Mouse (Mus musculus) thymus, postnatal 14 days (tissue): ENCODE data around the gene Atxn7.
A peak's percentile ranks its signal among the peaks of the same experiment; 100 is the strongest.
"Not testable (repeated sequence)": the region's sequence is repeated elsewhere in the genome, so short reads cannot be mapped to it uniquely, and the experiment has no call there.

Source experiments
- DNase-seq: peaks from one replicate; pipeline ENCODE4 v3.0.0; 2021

Gene Atxn7

DNA sequence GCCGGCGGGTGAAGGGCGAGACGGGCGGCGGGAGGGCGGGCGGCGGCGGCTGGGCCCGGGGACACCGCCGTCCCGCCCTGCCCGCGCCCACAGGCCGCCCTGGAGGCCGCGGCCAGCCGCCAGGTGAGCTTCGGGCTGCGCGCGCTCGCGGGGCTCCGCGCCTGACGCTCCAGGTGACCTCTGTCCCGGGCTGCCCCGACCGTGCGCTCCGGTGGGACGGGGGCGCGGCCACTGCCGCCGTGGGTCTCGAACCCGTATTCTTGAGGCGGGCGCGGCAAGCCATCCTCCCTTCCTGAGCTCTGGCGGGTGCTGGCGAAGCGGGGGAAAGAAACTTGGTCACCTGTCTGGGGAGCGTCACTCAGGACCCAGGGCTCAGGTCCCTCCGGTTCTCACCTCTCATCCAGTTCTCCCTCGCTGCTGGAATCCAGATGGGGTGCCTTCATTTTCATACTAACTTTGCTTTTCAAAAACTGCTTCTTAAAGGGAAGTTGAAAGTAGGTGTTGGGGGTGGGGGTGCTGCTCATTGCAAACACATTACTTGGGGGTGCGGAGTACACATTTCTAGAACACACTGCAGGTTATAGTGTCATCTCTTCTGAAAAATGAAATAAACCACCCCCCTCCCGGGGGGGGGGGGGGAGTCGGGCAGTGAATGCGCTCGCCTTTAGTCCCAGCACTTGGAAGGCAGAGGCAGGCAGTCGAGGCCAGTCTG lies at the start of gene Atxn7, which contains the start of gene Thoc7:
Atxn7 (plus strand) TSS at position 40 of the 712 bp plus-strand sequence.
Thoc7 (minus strand) TSS at position 452 of the 712 bp plus-strand sequence.
- DNase-seq: peak; percentile 66

DNA sequence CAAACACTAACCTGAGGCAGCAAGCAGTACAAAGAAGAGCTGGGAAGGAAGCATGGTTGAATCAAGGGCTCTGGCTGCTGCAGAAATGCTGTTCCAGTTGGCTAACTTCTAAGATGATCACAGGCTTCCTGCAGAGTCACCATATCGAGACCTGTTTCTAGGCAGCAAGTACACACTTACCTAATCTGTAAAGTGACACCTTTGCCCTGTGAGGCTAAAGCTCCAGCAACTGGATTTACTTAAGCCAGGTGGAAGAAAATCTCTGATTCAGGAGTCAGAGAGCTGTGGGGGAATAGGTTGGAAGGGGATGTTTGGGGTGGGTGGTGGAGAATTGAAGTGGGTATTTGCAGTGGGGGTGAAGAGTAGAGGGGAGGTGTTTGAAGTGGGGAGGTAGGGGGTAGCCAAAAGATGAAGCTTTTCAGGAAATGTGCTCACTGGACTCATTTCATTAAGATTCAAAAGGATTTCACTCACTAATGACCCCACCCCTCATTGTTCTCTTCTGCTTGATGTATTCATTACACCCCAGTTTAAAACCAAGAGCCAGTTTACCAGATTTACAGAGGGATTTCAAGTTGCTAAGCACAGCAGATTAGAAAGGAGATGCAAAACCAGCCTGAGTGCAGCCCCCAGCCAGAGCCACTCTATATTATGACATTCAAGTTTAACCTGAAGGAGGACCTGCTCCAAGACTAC lies 46.7 kb upstream of the Atxn7 start, which contains the start of gene Gm281:
Gm281 (minus strand) TSS at position 92 of the 696 bp plus-strand sequence.
- DNase-seq: no peak

GRCm38 (mm10) chr14:13915207-13915606 lies 46.0 kb upstream of the Atxn7 start:
- no peak for DNase-seq

DNA sequence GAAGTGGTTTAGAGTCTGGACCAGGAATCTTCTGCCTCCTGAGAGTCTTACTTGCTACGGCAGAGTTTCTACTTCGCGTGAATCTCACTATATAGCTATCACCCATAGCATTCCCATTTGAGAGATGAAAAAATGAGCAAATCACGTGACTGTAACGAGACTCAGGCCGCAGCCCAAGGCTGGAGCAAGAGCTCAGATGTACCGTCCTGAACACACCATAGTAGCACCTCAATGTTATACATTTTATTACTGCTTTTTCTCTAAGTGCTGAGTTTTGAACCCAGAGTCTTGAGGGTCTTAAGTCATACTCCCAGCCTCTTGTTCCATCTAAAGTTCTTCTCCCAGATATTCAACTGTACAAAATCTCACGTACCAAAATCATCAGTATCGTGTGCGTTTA lies 44.0 kb upstream of the Atxn7 start:
- DNase-seq: no peak

DNA sequence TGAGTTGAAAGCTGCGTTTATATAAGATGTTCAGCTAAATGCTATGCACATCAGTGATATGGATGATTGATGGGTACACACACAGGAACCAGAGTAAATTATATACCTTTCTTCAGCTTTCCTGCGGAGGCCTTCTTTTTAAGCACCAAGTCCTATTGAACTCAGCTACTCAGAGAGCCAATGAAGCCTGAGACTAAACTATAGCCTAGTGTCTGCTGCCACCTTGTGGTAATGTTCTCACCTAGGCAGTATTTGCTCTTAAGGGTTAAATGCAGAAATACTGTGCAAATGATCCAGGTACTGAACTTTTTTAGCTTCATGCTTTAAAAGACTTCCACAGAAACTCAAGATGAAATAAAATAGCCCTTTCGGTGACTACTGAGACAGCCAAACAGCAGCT lies 43.6 kb upstream of the Atxn7 start:
- peak; percentile 51 for DNase-seq

DNA sequence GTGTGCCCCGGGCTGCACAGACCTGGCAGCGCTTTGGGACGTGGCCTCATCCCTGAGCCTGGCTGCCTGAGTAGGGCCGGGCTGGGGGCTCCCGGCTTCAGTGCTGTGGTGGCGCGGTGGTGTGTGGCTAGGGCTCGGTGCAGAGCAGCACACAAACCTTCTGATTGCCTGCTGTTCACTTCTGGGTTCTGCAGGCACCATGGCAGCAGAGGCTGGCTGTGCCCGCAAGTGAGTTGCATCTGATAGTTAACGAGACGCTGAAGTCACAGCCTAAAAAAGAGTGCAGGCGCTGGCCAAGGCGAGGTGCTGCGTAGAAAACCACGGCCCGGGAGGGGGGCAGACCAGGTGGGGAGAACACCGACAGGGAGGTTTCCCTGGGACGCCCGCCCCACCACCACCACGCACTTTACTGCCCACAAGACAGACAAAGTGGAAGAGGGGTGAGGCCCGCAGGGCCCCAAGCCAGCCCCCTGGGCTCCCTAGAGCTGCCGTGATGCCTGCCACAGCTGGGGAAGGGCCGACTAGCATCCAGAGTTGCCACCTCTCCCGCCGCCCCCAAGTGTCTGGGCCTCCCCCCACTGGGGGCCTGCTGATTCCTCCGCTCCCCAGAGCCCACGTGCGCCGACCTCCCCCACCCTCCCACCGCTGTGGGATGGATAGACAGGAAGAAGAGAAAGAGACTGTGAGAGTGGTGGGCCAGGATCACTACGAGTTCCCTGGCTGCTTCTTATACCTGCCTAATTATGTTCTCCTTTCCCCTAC lies 27.8 kb upstream of the Atxn7 start:
- DNase-seq: peak; percentile 11

GRCm38 (mm10) chr14:13934052-13934371 lies 27.2 kb upstream of the Atxn7 start:
- no peak for DNase-seq

DNA sequence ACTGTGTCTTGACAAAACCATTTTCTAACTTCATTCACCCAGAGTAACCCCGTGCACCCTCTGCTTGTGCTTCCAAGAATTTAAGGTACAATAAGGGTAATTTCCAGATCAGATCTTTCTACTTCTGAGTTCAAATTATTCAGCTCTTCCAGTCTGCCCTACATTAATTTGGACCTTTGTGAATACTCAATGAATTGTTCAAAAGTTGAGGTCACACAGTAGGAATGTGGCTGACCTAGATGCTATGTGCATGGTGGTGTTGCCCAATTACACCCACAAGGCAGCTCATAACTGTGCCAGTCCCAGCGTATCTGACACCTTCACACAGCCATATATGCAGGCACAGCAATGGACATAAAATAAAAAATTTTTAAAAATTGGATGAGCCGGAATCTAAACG lies 16.6 kb upstream of the Atxn7 start:
- DNase-seq: no peak

DNA sequence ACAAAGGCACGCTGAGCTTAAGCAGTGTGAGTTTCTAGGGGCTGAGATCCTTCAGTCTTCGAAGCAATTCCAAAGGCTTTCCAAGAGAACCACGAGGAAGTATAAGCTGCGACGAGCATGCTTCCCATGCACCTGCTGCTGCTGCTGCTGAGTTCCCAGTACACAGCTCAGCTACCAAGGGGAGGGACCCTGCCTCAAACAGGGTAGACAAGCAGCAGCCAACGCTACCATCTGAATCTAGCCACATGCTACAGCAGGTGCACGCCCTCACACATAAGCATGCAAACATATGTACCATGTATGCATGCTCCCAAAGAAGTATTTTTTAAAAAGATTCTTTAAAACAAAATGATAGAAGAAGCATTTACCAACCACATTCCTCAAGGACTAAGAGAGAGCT lies 12.9 kb upstream of the Atxn7 start:
- no peak for DNase-seq

DNA sequence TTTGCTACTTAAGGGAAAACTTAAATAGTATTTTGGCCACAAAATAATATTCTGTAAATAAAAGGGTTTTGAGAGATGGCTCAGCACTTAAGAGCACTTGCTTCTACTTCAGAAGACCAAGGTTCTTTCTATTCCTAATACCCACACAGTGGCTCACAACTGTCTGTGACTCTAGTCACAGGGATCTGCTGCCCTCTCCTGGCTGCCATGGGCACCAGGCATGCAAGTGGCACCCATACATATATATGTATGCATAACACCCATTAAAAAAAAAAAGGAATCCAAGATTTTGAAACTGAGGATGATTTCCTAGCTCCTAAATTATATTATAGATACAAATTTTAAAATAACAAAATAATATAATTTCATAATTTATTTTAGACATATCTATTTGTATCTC lies 10.8 kb upstream of the Atxn7 start:
- peak; percentile 68 for DNase-seq

DNA sequence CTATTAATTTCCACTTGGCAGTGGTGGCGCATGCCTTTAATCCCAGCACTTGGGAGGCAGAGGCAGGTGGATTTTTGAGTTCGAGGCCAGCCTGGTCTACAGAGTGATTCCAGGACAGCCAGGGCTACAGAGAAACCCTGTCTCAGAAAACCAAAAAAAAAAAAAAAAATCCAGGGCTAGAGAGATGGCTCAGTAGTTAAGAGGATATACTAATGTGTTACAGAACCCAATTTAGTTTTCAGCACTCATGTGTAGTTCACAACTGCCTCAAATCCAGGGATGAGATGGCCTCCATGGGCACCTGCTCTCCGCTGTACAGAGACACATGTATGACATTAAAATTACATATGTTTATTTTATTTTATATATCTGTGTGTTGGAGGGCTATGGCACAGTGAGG lies 9.1 kb upstream of the Atxn7 start:
- not testable (repeated sequence) for DNase-seq

DNA sequence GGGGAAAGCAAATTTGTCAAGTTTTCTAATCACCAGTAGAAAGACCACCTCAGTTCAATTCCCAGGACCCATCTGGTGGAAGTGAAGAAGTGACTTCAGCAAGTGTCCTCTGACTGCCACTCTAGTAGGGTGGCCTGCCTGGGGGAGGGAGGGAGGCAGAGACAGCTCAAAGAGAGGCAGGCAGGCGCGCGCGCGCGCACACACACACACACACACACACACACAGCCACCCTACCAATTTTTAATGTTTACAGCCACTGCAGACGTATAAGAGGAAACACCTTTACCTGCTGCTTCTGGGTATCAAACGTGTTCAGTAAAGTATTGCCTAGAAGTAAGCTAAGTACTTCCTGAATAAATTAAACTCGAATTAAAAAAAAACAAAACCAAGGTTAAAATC lies 1.2 kb upstream of the Atxn7 start:
- peak; percentile 66 for DNase-seq

- peak; percentile 76 for DNase-seq
Measured at GRCm38 (mm10) chr14:13960482-13961325, 536 bp upstream of the Atxn7 start.

DNA sequence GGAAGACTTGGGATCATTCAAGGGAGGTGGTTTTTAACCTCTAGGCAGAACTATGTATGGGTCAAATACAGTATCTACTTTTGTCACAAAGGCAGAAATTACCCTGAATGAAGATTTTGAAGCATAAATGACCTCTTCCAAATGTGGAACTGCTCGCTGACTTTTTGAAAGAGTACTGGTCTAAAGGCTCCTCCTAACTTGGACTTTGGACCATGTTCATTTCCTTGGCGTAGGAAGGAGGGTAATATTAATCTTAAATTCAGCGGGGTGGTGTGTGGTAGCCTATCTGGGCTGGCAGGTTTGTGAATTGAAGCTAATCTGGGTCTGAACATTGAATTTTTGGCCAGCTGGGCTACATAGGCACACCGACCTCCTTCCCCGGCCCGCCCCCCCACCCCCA lies 1.2 kb downstream of the Atxn7 start:
- DNase-seq: no peak

DNA sequence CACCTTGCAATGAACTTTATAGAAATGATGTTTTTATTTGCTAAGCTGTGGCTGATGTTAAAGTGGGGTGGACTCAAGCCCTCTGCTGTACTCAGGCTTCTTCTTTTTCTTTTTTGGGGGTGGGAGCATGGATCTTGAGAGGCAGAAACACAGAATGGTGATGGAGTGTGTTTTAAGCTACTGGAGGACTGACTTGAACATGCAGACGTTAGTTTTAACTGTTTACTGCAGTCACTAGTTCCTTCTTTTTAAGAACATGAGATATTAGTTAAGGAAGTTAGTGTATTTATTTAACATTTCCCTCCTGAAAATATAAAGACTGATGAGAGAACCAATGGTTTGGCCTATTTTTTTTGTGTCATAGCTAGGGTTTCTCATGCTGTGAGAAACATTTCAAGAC lies 2.3 kb downstream of the Atxn7 start:
- DNase-seq: no peak

DNA sequence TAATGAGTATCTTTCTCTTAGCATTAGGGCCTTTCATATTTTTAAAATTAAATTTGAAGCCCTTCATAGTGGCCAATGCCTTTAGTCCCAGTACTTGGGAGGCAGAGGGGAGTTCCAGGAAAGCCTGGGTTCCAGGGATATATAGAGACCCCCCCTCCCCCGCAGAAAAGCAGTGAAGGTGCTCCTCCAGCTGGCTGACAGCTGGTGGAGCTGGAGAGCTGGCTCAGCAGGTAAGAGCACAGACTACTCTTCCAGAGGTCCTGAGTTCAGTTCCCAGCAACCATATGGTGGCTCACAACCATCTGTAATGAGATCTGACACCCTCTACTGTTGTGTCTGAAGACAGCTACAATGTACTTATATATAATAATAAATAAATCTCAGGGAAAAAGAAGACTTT lies 6.4 kb downstream of the Atxn7 start:
- peak; percentile 18 for DNase-seq

- DNase-seq: no peak
Measured at GRCm38 (mm10) chr14:13968476-13968875, 7.2 kb downstream of the Atxn7 start.

DNA sequence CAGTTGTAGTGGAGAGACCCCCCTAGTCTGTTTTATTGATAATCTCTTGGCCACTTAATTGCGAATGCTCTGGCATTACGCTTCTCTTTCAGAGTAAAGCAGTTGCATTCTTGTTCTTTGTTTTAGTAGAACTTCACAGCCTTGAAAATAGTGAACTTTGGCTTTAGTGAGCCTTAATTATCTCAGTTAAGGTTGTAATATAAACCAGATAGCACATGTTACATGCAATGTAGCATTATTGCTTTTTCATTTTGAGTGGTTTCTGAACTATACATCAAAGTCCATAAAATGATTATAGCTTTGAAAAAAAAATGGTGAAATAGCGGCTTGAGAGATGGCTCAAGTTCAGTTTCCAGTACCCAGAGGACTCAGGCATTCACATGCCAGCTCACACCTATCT lies 9.3 kb downstream of the Atxn7 start:
- no peak for DNase-seq

GRCm38 (mm10) chr14:13971644-13972234 lies 10.5 kb downstream of the Atxn7 start:
- DNase-seq: no peak

GRCm38 (mm10) chr14:13977498-13977897 lies 16.3 kb downstream of the Atxn7 start:
- DNase-seq: no peak

- DNase-seq: peak; percentile 18
Measured at GRCm38 (mm10) chr14:13981286-13981685, 20.0 kb downstream of the Atxn7 start.

DNA sequence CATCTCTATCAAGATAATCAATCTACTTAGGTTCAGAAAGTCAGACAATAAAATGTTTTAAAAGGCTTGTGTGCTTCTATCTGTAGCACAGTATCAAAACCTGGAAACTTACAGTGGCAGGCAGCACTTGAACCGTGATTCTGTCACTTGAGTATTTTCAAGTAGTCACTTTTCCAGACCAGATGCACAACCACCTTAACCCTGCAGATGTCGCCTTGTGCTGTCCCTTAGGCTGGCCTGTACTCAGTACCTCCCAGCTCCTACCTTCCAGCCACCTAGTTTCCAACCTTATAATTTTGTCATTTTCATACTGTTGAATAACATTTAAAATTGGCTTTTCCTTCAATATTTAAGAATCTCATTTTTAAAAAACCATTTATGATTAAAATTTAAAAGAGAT lies 20.9 kb downstream of the Atxn7 start:
- DNase-seq: no peak
